Mouse (Mus musculus): ENCODE results near the gene Ica1. TPM values are rescaled to one million over a fixed set of nuclear protein-coding genes. Genes with fewer than 3 reads are reported as not detected.

Gene Ica1
- polyA plus RNA-seq, 1 experiment from 2014 or later, result 35.6 TPM

DNA sequence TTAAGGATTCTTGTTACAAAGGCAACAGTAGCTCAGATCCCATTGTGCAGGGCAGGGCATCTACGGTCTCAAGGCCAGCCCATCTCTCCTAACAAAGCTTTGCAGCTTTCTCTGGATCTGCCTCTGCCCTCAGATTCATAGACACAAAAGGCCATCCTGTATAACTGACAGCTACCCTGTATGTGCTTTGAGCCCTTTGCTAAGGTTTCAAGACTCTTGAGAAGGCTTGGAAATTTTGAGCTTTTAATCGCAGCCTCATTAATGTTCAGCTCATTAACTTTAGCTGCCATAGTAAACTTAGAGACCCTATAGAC is 24.6 kb downstream of the Ica1 start:
- Histone ChIP-seq H3K4me3 (replicated peaks; ENCODE audit: low read length) (no peak overlapping the region), H3K4me2 (ENCODE audit: low read depth, low read length) (no peak overlapping the region), H3K36me3 (ENCODE audit: control insufficient read depth, insufficient read depth, low read length) (no peaks in the 10 kb centered on the region), H3K9ac (ENCODE audit: low read length) (no peak overlapping the region), H3K9me3 (replicated peaks; ENCODE audit: control insufficient read depth, low read length) (no peaks in the 10 kb centered on the region), H3K4me1 (ENCODE audit: control insufficient read depth, insufficient read depth, low read length) (no peaks in the 10 kb centered on the region), H3K27me3 (ENCODE audit: control insufficient read depth, insufficient read depth, low read length) (no peaks in the 10 kb centered on the region), H3K27ac (ENCODE audit: low read length) (peak overlapping the region; percentile 89)
- no peak for ATAC-seq (ENCODE audit: insufficient read depth, low FRiP score)
- 83% methylated on average over 2 of the region's 2 CpGs for WGBS

DNA sequence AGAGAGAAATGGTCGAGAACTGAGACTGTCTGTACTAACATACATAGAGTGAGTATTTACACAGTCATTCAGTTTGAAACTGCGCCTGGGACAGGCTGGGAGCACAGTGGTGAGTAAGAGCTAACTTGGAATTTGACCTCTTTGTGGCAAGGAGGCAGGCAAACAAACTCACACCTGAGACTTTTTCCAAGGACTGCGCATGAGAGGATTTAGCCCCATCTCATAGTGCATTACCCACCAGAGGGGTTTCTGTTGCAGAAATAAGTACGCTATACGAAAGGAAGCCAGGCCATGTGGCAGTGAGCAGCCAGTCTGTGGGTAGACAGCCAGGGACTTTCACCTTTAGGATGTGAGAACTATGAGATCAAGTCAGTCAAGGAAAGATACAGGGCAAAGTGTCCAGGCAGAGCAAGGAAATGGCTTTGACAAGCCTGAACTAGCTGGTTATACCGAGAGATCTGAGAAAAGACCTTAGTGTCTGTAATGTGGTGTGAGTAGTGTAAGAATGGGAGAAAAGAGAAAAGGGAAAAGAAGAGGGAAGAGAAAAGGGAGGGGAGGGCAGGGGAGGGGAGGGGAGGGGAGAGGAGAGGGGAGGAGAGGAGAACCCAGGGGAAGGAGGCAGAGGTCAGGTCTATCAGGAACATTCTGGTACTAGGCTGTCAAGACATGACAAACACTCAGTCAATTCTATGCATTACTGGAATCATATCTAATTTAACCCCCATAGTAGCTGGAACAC is 25.1 kb downstream of the Ica1 start:
- Histone ChIP-seq H3K27me3 (ENCODE audit: control insufficient read depth, insufficient read depth, low read length) (no peaks in the 10 kb centered on the region), H3K4me2 (ENCODE audit: low read depth, low read length) (peak overlapping the region; percentile 34; the same call in 1 of the 2 replicates), H3K9me3 (replicated peaks; ENCODE audit: control insufficient read depth, low read length) (no peaks in the 10 kb centered on the region), H3K9ac (ENCODE audit: low read length) (no peak overlapping the region), H3K27ac (ENCODE audit: low read length) (peak overlapping the region; percentile 89), H3K4me1 (ENCODE audit: control insufficient read depth, insufficient read depth, low read length) (no peaks in the 10 kb centered on the region), H3K4me3 (replicated peaks; ENCODE audit: low read length) (no peak overlapping the region), H3K36me3 (ENCODE audit: control insufficient read depth, insufficient read depth, low read length) (no peaks in the 10 kb centered on the region)
- ATAC-seq (ENCODE audit: insufficient read depth, low FRiP score), result peak; percentile 95
- 50% methylated on average over 6 of the region's 6 CpGs for WGBS

DNA sequence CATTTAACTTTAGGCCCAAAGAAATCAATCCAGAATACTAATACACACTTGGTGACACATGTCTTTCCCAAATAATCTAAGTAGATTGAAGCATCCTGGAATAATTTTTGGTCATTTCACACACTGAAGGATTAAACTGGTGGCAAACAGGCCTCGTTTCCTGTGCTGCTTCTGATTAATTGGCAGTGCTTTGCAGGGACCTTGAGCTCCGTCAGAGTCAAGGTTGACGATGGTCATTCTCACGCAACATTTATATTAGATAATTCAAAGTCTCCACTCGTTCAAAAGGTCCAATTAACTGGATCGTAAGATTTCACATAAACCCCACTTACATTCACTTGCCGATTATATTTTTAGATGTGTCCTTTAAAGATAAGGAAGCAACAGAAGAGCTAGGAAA is 33.4 kb downstream of the Ica1 start:
- H3K27ac ChIP-seq (ENCODE audit: low read length), result no peak overlapping the region
- no peaks in the 10 kb centered on the region for H3K9me3 ChIP-seq (replicated peaks; ENCODE audit: control insufficient read depth, low read length)
- H3K4me2 ChIP-seq (ENCODE audit: low read depth, low read length), result no peak overlapping the region
- no peaks in the 10 kb centered on the region for H3K27me3 ChIP-seq (ENCODE audit: control insufficient read depth, insufficient read depth, low read length)
- no peak for ATAC-seq (ENCODE audit: insufficient read depth, low FRiP score)
- no peaks in the 10 kb centered on the region for H3K4me1 ChIP-seq (ENCODE audit: control insufficient read depth, insufficient read depth, low read length)
- WGBS, result 79% methylated on average over 7 of the region's 7 CpGs
- H3K9ac ChIP-seq (ENCODE audit: low read length), result no peak overlapping the region
- no peak overlapping the region for H3K4me3 ChIP-seq (replicated peaks; ENCODE audit: low read length)
- no peaks in the 10 kb centered on the region for H3K36me3 ChIP-seq (ENCODE audit: control insufficient read depth, insufficient read depth, low read length)

DNA sequence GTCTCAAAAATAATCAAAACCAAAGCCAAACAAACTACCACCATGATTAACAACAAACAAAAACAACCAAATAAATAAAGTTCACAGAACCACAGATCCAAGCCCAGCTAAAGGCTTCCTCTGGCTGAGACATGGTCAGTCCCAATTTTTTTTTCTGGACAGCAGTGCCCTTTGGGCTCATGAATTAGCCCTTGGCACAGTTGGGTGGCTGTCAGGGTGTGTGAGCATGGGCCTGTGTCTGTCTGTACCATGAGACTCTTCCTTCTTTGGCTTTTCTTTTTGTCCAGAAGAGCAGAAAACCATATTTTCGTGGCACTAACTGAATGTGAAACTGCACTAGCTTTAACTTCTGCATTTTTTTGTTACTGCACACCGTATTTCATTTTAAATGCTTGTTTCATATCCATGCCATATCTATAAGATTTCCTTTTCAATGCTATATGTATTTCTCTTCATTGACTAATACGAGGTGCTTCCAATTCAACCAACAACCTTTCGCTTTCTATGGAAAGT is 34.0 kb downstream of the Ica1 start:
- Histone ChIP-seq H3K9ac (ENCODE audit: low read length) (no peak overlapping the region), H3K4me1 (ENCODE audit: control insufficient read depth, insufficient read depth, low read length) (no peaks in the 10 kb centered on the region), H3K27me3 (ENCODE audit: control insufficient read depth, insufficient read depth, low read length) (no peaks in the 10 kb centered on the region), H3K9me3 (replicated peaks; ENCODE audit: control insufficient read depth, low read length) (no peaks in the 10 kb centered on the region), H3K4me2 (ENCODE audit: low read depth, low read length) (no peak overlapping the region), H3K36me3 (ENCODE audit: control insufficient read depth, insufficient read depth, low read length) (no peaks in the 10 kb centered on the region), H3K4me3 (replicated peaks; ENCODE audit: low read length) (no peak overlapping the region), H3K27ac (ENCODE audit: low read length) (no peak overlapping the region)
- ATAC-seq (ENCODE audit: insufficient read depth, low FRiP score), result no peak
- 84% methylated on average over 4 of the region's 4 CpGs for whole genome bisulfite sequencing

DNA sequence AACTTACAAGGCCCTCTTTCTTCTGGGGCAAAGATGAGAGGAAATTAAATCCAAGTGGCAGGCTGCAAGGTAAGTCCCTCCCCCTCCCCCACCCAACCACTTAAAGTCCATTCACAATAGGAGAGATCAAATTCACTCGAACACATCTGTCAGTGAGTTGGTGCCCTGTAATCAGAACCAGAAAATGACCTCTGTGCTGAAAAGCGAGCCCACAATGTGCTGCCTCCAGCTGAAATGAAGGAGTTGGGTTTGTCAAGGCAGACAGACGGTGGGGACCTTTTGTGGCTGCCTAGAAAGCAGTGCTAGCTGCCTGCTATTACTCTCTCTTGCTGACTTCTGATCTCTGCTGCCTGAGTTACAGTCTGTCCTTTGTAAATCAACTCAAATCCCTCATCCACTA is 35.8 kb downstream of the Ica1 start:
- Histone ChIP-seq H3K27me3 (ENCODE audit: control insufficient read depth, insufficient read depth, low read length) (no peaks in the 10 kb centered on the region), H3K9me3 (replicated peaks; ENCODE audit: control insufficient read depth, low read length) (no peaks in the 10 kb centered on the region), H3K4me2 (ENCODE audit: low read depth, low read length) (no peak overlapping the region), H3K9ac (ENCODE audit: low read length) (no peak overlapping the region), H3K4me1 (ENCODE audit: control insufficient read depth, insufficient read depth, low read length) (no peaks in the 10 kb centered on the region), H3K36me3 (ENCODE audit: control insufficient read depth, insufficient read depth, low read length) (no peaks in the 10 kb centered on the region), H3K4me3 (replicated peaks; ENCODE audit: low read length) (no peak overlapping the region), H3K27ac (ENCODE audit: low read length) (no peak overlapping the region)
- 36% methylated on average over 3 of the region's 3 CpGs for WGBS
- ATAC-seq (ENCODE audit: insufficient read depth, low FRiP score), result no peak

DNA sequence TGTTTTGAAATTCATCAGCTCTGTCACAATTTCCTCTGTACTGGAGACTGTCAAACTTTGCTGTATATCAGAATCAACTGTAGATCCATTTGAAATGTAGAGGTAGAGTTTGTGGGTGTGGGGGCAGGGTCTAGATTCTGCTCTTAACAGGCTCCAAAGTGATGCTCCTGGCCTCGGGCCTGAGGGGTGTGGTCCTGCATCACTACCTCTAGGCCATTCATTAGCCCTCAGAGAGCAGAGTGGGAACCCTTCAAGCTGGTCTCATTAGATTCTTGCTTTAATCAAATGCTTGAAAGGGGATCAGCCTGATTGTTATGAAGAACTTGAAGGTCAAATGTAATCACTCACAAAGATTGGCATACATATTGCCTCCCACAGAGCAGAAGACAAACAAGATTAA is 36.6 kb downstream of the Ica1 start:
- H3K9me3 ChIP-seq (replicated peaks; ENCODE audit: control insufficient read depth, low read length), result no peaks in the 10 kb centered on the region
- no peak overlapping the region for H3K9ac ChIP-seq (ENCODE audit: low read length)
- H3K27me3 ChIP-seq (ENCODE audit: control insufficient read depth, insufficient read depth, low read length), result no peaks in the 10 kb centered on the region
- H3K4me3 ChIP-seq (replicated peaks; ENCODE audit: low read length), result no peak overlapping the region
- no peak for ATAC-seq (ENCODE audit: insufficient read depth, low FRiP score)
- no peaks in the 10 kb centered on the region for H3K4me1 ChIP-seq (ENCODE audit: control insufficient read depth, insufficient read depth, low read length)
- 44% methylated on average over 1 of the region's 1 CpGs for WGBS
- H3K27ac ChIP-seq (ENCODE audit: low read length), result no peak overlapping the region
- no peak overlapping the region for H3K4me2 ChIP-seq (ENCODE audit: low read depth, low read length)
- H3K36me3 ChIP-seq (ENCODE audit: control insufficient read depth, insufficient read depth, low read length), result no peaks in the 10 kb centered on the region

DNA sequence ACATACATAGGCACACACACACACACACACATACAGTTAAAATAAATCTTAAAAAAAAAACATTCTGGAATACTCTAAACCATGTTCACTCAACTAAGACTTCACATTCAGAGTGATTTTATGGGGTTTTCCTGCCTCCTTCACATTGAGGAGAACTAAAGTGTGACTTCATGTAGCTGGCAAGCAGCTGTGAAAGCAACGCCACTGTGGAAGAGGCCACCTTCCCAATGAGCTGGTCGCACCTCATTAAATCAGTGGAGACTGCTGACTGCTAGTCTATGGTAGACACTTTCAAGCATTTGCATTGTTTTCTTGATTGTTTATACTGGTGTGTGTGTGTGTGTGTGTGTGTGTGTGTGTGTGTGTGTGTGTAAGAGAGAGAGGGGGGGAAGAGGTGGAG is 38.2 kb downstream of the Ica1 start:
- no peak for ATAC-seq (ENCODE audit: insufficient read depth, low FRiP score)
- 70% methylated on average over 2 of the region's 2 CpGs for WGBS

DNA sequence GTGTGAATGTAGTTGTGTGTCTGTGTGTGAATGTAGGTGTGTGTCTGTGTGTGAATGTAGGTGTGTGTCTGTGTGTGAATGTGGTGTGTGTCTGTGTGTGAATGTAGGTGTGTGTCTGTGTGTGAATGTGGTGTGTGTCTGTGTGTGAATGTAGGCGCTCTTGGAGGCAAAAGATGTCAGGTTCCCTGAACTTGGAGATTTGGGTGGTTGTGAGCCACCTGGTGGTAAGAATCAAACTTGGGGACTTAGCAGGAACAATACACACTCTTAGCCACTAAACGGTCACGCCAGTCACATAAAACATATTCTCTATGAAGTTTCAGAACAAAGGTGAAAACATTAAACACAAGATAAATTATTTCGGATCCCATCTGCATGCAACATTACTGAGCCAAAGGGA is 39.9 kb downstream of the Ica1 start:
- H3K27ac ChIP-seq (ENCODE audit: low read length), result no peak overlapping the region
- 69% methylated on average over 4 of the region's 4 CpGs for WGBS
- no peak overlapping the region for H3K9ac ChIP-seq (ENCODE audit: low read length)
- H3K9me3 ChIP-seq (replicated peaks; ENCODE audit: control insufficient read depth, low read length), result no peaks in the 10 kb centered on the region
- H3K4me2 ChIP-seq (ENCODE audit: low read depth, low read length), result no peak overlapping the region
- no peaks in the 10 kb centered on the region for H3K36me3 ChIP-seq (ENCODE audit: control insufficient read depth, insufficient read depth, low read length)
- H3K4me3 ChIP-seq (replicated peaks; ENCODE audit: low read length), result no peak overlapping the region
- H3K27me3 ChIP-seq (ENCODE audit: control insufficient read depth, insufficient read depth, low read length), result no peaks in the 10 kb centered on the region
- H3K4me1 ChIP-seq (ENCODE audit: control insufficient read depth, insufficient read depth, low read length), result 0 out of 2 replicates have a peak, but pooled peaks cover 2% of the 10 kb centered on the region
- ATAC-seq (ENCODE audit: insufficient read depth, low FRiP score), result no peak

More for the DNA sequence above, 38.2 kb downstream of the Ica1 start:
- Histone ChIP-seq H3K36me3 (ENCODE audit: control insufficient read depth, insufficient read depth, low read length) (no peaks in the 10 kb centered on the region), H3K9ac (ENCODE audit: low read length) (no peak overlapping the region), H3K4me1 (ENCODE audit: control insufficient read depth, insufficient read depth, low read length) (no peaks in the 10 kb centered on the region), H3K9me3 (replicated peaks; ENCODE audit: control insufficient read depth, low read length) (no peaks in the 10 kb centered on the region), H3K27ac (ENCODE audit: low read length) (no peak overlapping the region), H3K4me2 (ENCODE audit: low read depth, low read length) (no peak overlapping the region), H3K4me3 (replicated peaks; ENCODE audit: low read length) (no peak overlapping the region), H3K27me3 (ENCODE audit: control insufficient read depth, insufficient read depth, low read length) (no peaks in the 10 kb centered on the region)

DNA sequence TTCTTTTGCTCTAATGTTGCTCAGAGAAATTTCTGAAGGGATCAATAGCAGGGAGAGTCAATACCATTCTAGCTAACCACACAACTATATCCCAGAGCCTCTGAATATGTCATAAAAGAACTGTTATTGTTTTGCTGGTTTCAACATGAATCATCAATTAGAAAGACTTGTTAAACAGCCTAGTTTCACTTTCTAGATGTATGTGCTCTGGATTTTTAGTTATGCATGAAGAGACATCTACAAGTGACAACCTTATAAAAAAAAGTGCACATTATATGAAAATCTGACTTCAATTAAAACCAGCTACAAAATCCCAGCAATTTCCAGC is 41.8 kb downstream of the Ica1 start:
- ATAC-seq (ENCODE audit: insufficient read depth, low FRiP score), result no peak
- Histone ChIP-seq H3K9ac (ENCODE audit: low read length) (no peak overlapping the region), H3K4me1 (ENCODE audit: control insufficient read depth, insufficient read depth, low read length) (0 out of 2 replicates have a peak, but pooled peaks cover 2% of the 10 kb centered on the region), H3K36me3 (ENCODE audit: control insufficient read depth, insufficient read depth, low read length) (no peaks in the 10 kb centered on the region), H3K9me3 (replicated peaks; ENCODE audit: control insufficient read depth, low read length) (no peaks in the 10 kb centered on the region), H3K4me2 (ENCODE audit: low read depth, low read length) (no peak overlapping the region), H3K27ac (ENCODE audit: low read length) (no peak overlapping the region), H3K27me3 (ENCODE audit: control insufficient read depth, insufficient read depth, low read length) (no peaks in the 10 kb centered on the region), H3K4me3 (replicated peaks; ENCODE audit: low read length) (no peak overlapping the region)

All from stomach, embryonic 16.5 days (tissue).